Mouse (Mus musculus): ENCODE results near the gene Fanci.

The Fanci gene

GRCm38 (mm10) chr7:79464776-79465420 lies 73.2 kb downstream of the Fanci start:
- no peak for DNase-seq (ENCODE audit: low read depth)

GRCm38 (mm10) chr7:79465461-79466044 lies 73.8 kb downstream of the Fanci start:
- DNase-seq (ENCODE audit: low read depth) = no peak

GRCm38 (mm10) chr7:79466053-79466901 lies 74.5 kb downstream of the Fanci start, which contains the start of gene Polg:
TSS of gene Polg (minus strand) at chr7:79466362.
- DNase-seq (ENCODE audit: low read depth) = peak; percentile 95

GRCm38 (mm10) chr7:79467951-79468350 lies 76.2 kb downstream of the Fanci start:
- DNase-seq (ENCODE audit: low read depth) = no peak

GRCm38 (mm10) chr7:79468994-79469393 lies 77.3 kb downstream of the Fanci start:
- no peak for DNase-seq (ENCODE audit: low read depth)

GRCm38 (mm10) chr7:79469766-79470165 lies 78.0 kb downstream of the Fanci start:
- no peak for DNase-seq (ENCODE audit: low read depth)

GRCm38 (mm10) chr7:79470718-79471117 lies 79.0 kb downstream of the Fanci start:
- no peak for DNase-seq (ENCODE audit: low read depth)

GRCm38 (mm10) chr7:79471436-79471835 lies 79.7 kb downstream of the Fanci start:
- no peak for DNase-seq (ENCODE audit: low read depth)

- DNase-seq (ENCODE audit: low read depth) = no peak
Measured at GRCm38 (mm10) chr7:79472792-79473191, 81.1 kb downstream of the Fanci start.

GRCm38 (mm10) chr7:79473496-79474194 lies 81.9 kb downstream of the Fanci start:
- no peak for DNase-seq (ENCODE audit: low read depth)

- no peak for DNase-seq (ENCODE audit: low read depth)
Measured at GRCm38 (mm10) chr7:79474831-79475399, 83.2 kb downstream of the Fanci start.

- DNase-seq (ENCODE audit: low read depth) = no peak
Measured at GRCm38 (mm10) chr7:79486528-79486927, 94.8 kb downstream of the Fanci start.

GRCm38 (mm10) chr7:79493915-79494314 lies 102.2 kb downstream of the Fanci start:
- DNase-seq (ENCODE audit: low read depth) = peak; percentile 52

GRCm38 (mm10) chr7:79495988-79496815 lies 104.5 kb downstream of the Fanci start:
- peak; percentile 73 for DNase-seq (ENCODE audit: low read depth)

- no peak for DNase-seq (ENCODE audit: low read depth)
Measured at GRCm38 (mm10) chr7:79496816-79497328, 105.1 kb downstream of the Fanci start.

- DNase-seq (ENCODE audit: low read depth) = no peak
Measured at GRCm38 (mm10) chr7:79497701-79498115, 106.0 kb downstream of the Fanci start.

- DNase-seq (ENCODE audit: low read depth) = no peak
Measured at GRCm38 (mm10) chr7:79498356-79498755, 106.6 kb downstream of the Fanci start.

- no peak for DNase-seq (ENCODE audit: low read depth)
Measured at GRCm38 (mm10) chr7:79498965-79499595, 107.4 kb downstream of the Fanci start.

Data from c-Kit-positive CD71-negative TER-119-negative erythroid progenitor cells, embryonic 14.5 days (primary cell).